Mouse (Mus musculus) G1E (cell line): ENCODE measurements around the gene Fndc3b. TPM values are rescaled to one million over a fixed set of nuclear protein-coding genes. Genes with fewer than 3 reads are reported as not detected.

Experiments used
- ATAC-seq: 2 replicates; pipeline ENCODE4 v1.8.0; 2016; ENCODE audit warnings: mild to moderate bottlenecking; ENCODE audit not compliant: insufficient number of reproducible peaks, poor library complexity, low FRiP score, severe bottlenecking; ENCODE audit errors: extremely low read depth
- DNase-seq: peaks from one replicate; pipeline ENCODE4 v3.0.0; 2012; ENCODE audit warnings: low spot score
- H3K27me3 ChIP-seq: 2 replicates; pipeline ENCODE4 v1.6.1; 2012; ENCODE audit warnings: mild to moderate bottlenecking, low read length, inconsistent platforms; ENCODE audit not compliant: insufficient read depth
- H3K36me3 ChIP-seq: replicated peaks from 2 replicates; pipeline ENCODE3; 2012; ENCODE audit warnings: mild to moderate bottlenecking, inconsistent platforms
- H3K4me1 ChIP-seq: 2 replicates; pipeline ENCODE4 v1.6.1; 2012; ENCODE audit warnings: low read depth, low read length, inconsistent platforms, mixed read lengths; ENCODE audit not compliant: insufficient read depth
- H3K4me3 ChIP-seq: 2 replicates; pipeline ENCODE4 v1.5.1; 2012; ENCODE audit warnings: low read depth, mild to moderate bottlenecking, inconsistent platforms, low read length, moderate library complexity, mixed read lengths
- H3K9me3 ChIP-seq: replicated peaks from 2 replicates; pipeline ENCODE4 v1.6.1; 2012; ENCODE audit warnings: inconsistent platforms
- CTCF ChIP-seq: IDR thresholded peaks from 2 replicates; pipeline ENCODE4 v1.5.1; 2012; ENCODE audit warnings: low read depth, low read length, inconsistent platforms, mixed read lengths
- GATA1 ChIP-seq: IDR thresholded peaks from 2 replicates; pipeline ENCODE4 v1.6.1; 2012; ENCODE audit warnings: borderline replicate concordance, low read length, inconsistent platforms, mixed read lengths
- GATA2 ChIP-seq: IDR thresholded peaks from 2 replicates; pipeline ENCODE4 v1.6.1; 2012; ENCODE audit warnings: low read depth, low read length, inconsistent platforms, borderline replicate concordance
- POLR2AphosphoS5 ChIP-seq: IDR thresholded peaks from 2 replicates; pipeline ENCODE4 v1.6.1; 2012; ENCODE audit warnings: low read depth, low read length, inconsistent platforms; ENCODE audit not compliant: insufficient replicate concordance
- TAL1 ChIP-seq: conservative IDR thresholded peaks from 2 replicates; pipeline ENCODE4 v1.6.1; 2012; ENCODE audit warnings: low read depth, low read length, inconsistent platforms, mixed read lengths
- polyA plus RNA-seq: library from polyadenylated mRNA; stranded (reverse); fragments of >175 nt; gene quantifications from 2 replicates; pipeline ENCODE4 v1.2.3, GENCODE M21; 2012
- total RNA-seq, 2 experiments: library from RNA; stranded (forward) in 1 of 2; stranded (reverse) in 1 of 2; fragments of 200-1000 nt in 1 of 2; fragments of >200 nt in 1 of 2; fragmentation: Nextera tagmentation in 1 of 2; gene quantifications; 2 replicates each; pipeline ENCODE4 v1.2.3; 2014 to 2017

Fndc3b gene
- total and polyA plus RNA-seq, 3 experiments, result 0.16 TPM; not detected in 2

GRCm38 (mm10) chr3:27611986-27612385, 99.1 kb downstream of the Fndc3b start:
- Histone ChIP-seq H3K27me3 (peaks cover 2% of the 10 kb centered on the region; the same call in 1 of the 2 replicates), H3K4me3 (no peak overlapping the region), H3K9me3 (no peaks in the 10 kb centered on the region), H3K36me3 (no peaks in the 10 kb centered on the region), H3K4me1 (no peaks in the 10 kb centered on the region)
- DNase-seq, result no peak
- TF ChIP-seq GATA1 (no peak), TAL1 (no peak), POLR2AphosphoS5 (no peak), GATA2 (no peak), CTCF (no peak)
- ATAC-seq, result no peak

DNA sequence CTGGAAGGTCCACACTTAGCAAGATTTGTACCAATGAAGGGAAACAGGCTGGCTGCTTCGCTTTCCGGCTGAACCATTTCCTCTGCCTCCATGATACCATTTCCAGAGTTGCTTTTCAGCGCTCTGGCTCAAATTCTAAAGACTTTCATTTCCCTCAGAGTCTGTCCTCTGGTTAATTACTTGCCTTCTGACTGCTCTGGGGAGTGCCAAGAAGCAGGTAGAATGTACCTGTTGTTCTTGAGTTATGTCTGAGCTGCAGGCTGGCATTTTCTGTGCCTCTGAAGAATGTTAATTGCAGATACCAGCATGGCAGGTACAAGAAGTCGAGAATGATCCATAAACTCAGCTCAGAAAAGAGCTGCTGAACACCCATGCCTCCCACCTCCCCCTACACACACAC, 100.6 kb downstream of the Fndc3b start:
- Histone ChIP-seq H3K36me3 (no peaks in the 10 kb centered on the region), H3K9me3 (no peaks in the 10 kb centered on the region), H3K27me3 (peaks cover 2% of the 10 kb centered on the region; the same call in 1 of the 2 replicates), H3K4me1 (no peaks in the 10 kb centered on the region), H3K4me3 (no peak overlapping the region)
- DNase-seq (no peak), ATAC-seq (no peak)
- TF ChIP-seq CTCF, result no peak
- TF ChIP-seq POLR2AphosphoS5, result no peak
- TF ChIP-seq TAL1, result no peak
- TF ChIP-seq GATA1, result no peak
- TF ChIP-seq GATA2, result no peak

GRCm38 (mm10) chr3:27610089-27610488, 101.0 kb downstream of the Fndc3b start:
- Histone ChIP-seq H3K9me3 (no peaks in the 10 kb centered on the region), H3K27me3 (peaks cover 2% of the 10 kb centered on the region; the same call in 1 of the 2 replicates), H3K4me3 (no peak overlapping the region), H3K36me3 (no peaks in the 10 kb centered on the region), H3K4me1 (no peaks in the 10 kb centered on the region)
- DNase-seq (no peak), ATAC-seq (no peak)
- no peak for TF ChIP-seq TAL1
- TF ChIP-seq GATA1, result no peak
- no peak for TF ChIP-seq GATA2
- TF ChIP-seq CTCF, result no peak
- TF ChIP-seq POLR2AphosphoS5, result no peak

GRCm38 (mm10) chr3:27607796-27608151, 103.3 kb downstream of the Fndc3b start:
- H3K9me3 ChIP-seq, result no peaks in the 10 kb centered on the region
- no peaks in the 10 kb centered on the region for H3K4me1 ChIP-seq
- H3K4me3 ChIP-seq, result no peak overlapping the region
- H3K36me3 ChIP-seq, result no peaks in the 10 kb centered on the region
- TF ChIP-seq GATA2, result no peak
- TF ChIP-seq TAL1, result no peak
- TF ChIP-seq GATA1, result no peak
- no peak for TF ChIP-seq CTCF
- TF ChIP-seq POLR2AphosphoS5, result no peak
- peaks cover 2% of the 10 kb centered on the region; the same call in 1 of the 2 replicates for H3K27me3 ChIP-seq
- no peak for DNase-seq
- ATAC-seq, result no peak

GRCm38 (mm10) chr3:27607081-27607795, 103.9 kb downstream of the Fndc3b start:
- DNase-seq (no peak), ATAC-seq (no peak)
- TF ChIP-seq CTCF, result no peak
- no peak for TF ChIP-seq GATA1
- TF ChIP-seq TAL1, result no peak
- TF ChIP-seq POLR2AphosphoS5, result no peak
- no peak for TF ChIP-seq GATA2
- Histone ChIP-seq H3K27me3 (peaks cover 2% of the 10 kb centered on the region; the same call in 1 of the 2 replicates), H3K9me3 (no peaks in the 10 kb centered on the region), H3K4me1 (no peaks in the 10 kb centered on the region), H3K4me3 (no peak overlapping the region), H3K36me3 (no peaks in the 10 kb centered on the region)

DNA sequence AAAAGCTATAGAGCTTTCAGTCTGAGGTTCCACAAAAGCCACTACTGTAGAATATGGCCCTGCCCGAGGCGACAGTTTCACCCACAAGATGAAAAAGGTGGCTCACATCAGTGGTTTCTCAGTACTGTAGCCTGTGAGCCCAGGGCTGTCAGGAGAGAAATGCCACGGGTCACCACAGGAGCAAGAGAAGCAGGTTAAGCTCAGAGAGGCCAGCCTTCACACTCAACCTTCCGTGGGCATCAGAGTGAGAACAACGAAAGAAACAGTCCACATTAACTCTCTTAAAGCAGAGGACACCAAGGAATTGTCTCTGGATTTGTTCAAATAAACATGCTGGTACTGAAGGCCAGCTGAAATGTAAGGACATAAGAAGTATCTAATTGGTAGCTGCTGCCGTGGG, 104.5 kb downstream of the Fndc3b start:
- Histone ChIP-seq H3K27me3 (peaks cover 2% of the 10 kb centered on the region; the same call in 1 of the 2 replicates), H3K36me3 (no peaks in the 10 kb centered on the region), H3K9me3 (no peaks in the 10 kb centered on the region), H3K4me1 (no peaks in the 10 kb centered on the region), H3K4me3 (no peak overlapping the region)
- TF ChIP-seq CTCF (no peak), GATA2 (no peak), POLR2AphosphoS5 (no peak), TAL1 (no peak), GATA1 (no peak)
- no peak for DNase-seq
- no peak for ATAC-seq
